Mouse (Mus musculus) kidney, embryonic 16.5 days (tissue): ENCODE results near the gene Gm49450. TPM values are rescaled to one million over a fixed set of nuclear protein-coding genes. Genes with fewer than 3 reads are reported as not detected.

Experiments
- polyA plus RNA-seq: library from polyadenylated mRNA; unstranded; fragments of >200 nt; fragmentation: Nextera tagmentation; extraction: Ambion mirVana; gene quantifications from 2 replicates; pipeline ENCODE4 v1.2.1, GENCODE M21; 2015

Gene Gm49450
- polyA plus RNA-seq, 1 experiment from 2014 or later = not detected

Other genes with a start within 250 kb of the Gm49450 start
- 0.95 and 1.1 TPM in 2 replicates for gene Ccdc65, start 245.3 kb downstream of the Gm49450 start, polyA plus RNA-seq
- gene Fkbp11, start 225.4 kb downstream of the Gm49450 start, polyA plus RNA-seq = 36.6 and 39.1 TPM in 2 replicates
- gene Arf3, start 190.3 kb downstream of the Gm49450 start, polyA plus RNA-seq = 56.3 and 59.5 TPM in 2 replicates
- 0.17 TPM in 1 of 2 replicates, not detected in the other for gene Wnt10b, start 175.4 kb downstream of the Gm49450 start, polyA plus RNA-seq
- not detected in 2 replicates for gene Wnt1, start 163.7 kb downstream of the Gm49450 start, polyA plus RNA-seq
- gene Ddn, start 144.1 kb downstream of the Gm49450 start, polyA plus RNA-seq = 2.6 and 3.3 TPM in 2 replicates
- 103 and 119 TPM in 2 replicates for gene Prkag1, start 122.0 kb downstream of the Gm49450 start, polyA plus RNA-seq
- gene Kmt2d, start 82.3 kb downstream of the Gm49450 start, polyA plus RNA-seq = 12.4 and 14.1 TPM in 2 replicates
- gene Rhebl1, start 59.0 kb downstream of the Gm49450 start, polyA plus RNA-seq = 16.7 and 18.3 TPM in 2 replicates
- gene Dhh, start 55.0 kb downstream of the Gm49450 start, polyA plus RNA-seq = 1.4 and 1.8 TPM in 2 replicates
- 17.6 and 18.9 TPM in 2 replicates for gene Lmbr1l, start 35.3 kb downstream of the Gm49450 start, polyA plus RNA-seq
- gene Tuba1b, start 19.0 kb downstream of the Gm49450 start, polyA plus RNA-seq = 1,826 and 1,900 TPM in 2 replicates
- gene Tuba1a, start 152 bp upstream of the Gm49450 start, polyA plus RNA-seq = 925 and 946 TPM in 2 replicates
- 213 and 219 TPM in 2 replicates for gene Tuba1c, start 76.3 kb upstream of the Gm49450 start, polyA plus RNA-seq
- 3.3 and 5.8 TPM in 2 replicates for gene Prph, start 101.6 kb upstream of the Gm49450 start, polyA plus RNA-seq
- gene Troap, start 121.0 kb upstream of the Gm49450 start, polyA plus RNA-seq = 35.8 and 45.8 TPM in 2 replicates
- gene C1ql4, start 134.3 kb upstream of the Gm49450 start, polyA plus RNA-seq = 0.94 and 1.2 TPM in 2 replicates
- gene Dnajc22, start 139.6 kb upstream of the Gm49450 start, polyA plus RNA-seq = 8.0 and 10.0 TPM in 2 replicates
- gene Spats2, start 172.4 kb upstream of the Gm49450 start, polyA plus RNA-seq = 42.1 and 42.9 TPM in 2 replicates